Mouse (Mus musculus) inflammation-experienced regulatory T-cells, adult 6 months (primary cell): ENCODE results near the gene Dhx58. TPM values are rescaled to one million over a fixed set of nuclear protein-coding genes. Genes with fewer than 3 reads are reported as not detected.

Source experiments
- polyA plus RNA-seq, 3 experiments: library from polyadenylated mRNA; unstranded; fragments of 100-300 nt; shearing (Covaris generic); gene quantifications; one replicate each; pipeline ENCODE4 v1.2.1; 2017

Dhx58 gene
- polyA plus RNA-seq, 3 experiments from 2014 or later, result 27.4 to 48.6 (median 29.4) TPM

Other genes with a start within 250 kb of the Dhx58 start
- gene Klhl11, start 231.5 kb downstream of the Dhx58 start, polyA plus RNA-seq, result 1 to 10 TPM; 2.2 to 2.4 (median 2.3) TPM
- gene Acly, start 176.3 kb downstream of the Dhx58 start, polyA plus RNA-seq, result 10 to 100 TPM; 72.3 to 78.0 (median 76.2) TPM
- gene Ttc25, start 158.7 kb downstream of the Dhx58 start, polyA plus RNA-seq, result under 1 TPM in 2 of 3 experiments, not detected in 1; 0.15 to 0.21 TPM
- gene Cnp, start 129.4 kb downstream of the Dhx58 start, polyA plus RNA-seq, result 100 to 1,000 TPM; 159 to 192 (median 165) TPM
- gene Nkiras2, start 85.0 kb downstream of the Dhx58 start, polyA plus RNA-seq, result 10 to 100 TPM; 24.1 to 32.6 (median 27.2) TPM
- 100 to 1,000 TPM; 283 to 389 (median 360) TPM for gene Dnajc7, start 84.1 kb downstream of the Dhx58 start, polyA plus RNA-seq
- gene Zfp385c, start 11.8 kb downstream of the Dhx58 start, polyA plus RNA-seq, result not detected
- 10 to 100 TPM in 2 of 3 experiments, 1 to 10 TPM in 1; 7.0 to 12.4 (median 12.4) TPM for gene Kat2a, start 8.2 kb upstream of the Dhx58 start, polyA plus RNA-seq
- gene Hspb9, start 9.6 kb upstream of the Dhx58 start, polyA plus RNA-seq, result 1 to 10 TPM in 1 of 3 experiments, not detected in 2; 1.1 TPM
- 10 to 100 TPM; 24.7 to 54.7 (median 48.7) TPM for gene Rab5c, start 33.9 kb upstream of the Dhx58 start, polyA plus RNA-seq
- under 1 TPM in 1 of 3 experiments, not detected in 2; 0.47 TPM for gene Kcnh4, start 55.7 kb upstream of the Dhx58 start, polyA plus RNA-seq
- gene Hcrt, start 58.7 kb upstream of the Dhx58 start, polyA plus RNA-seq, result not detected
- 1 to 10 TPM; 1.7 to 2.6 (median 2.1) TPM for gene Ghdc, start 66.7 kb upstream of the Dhx58 start, polyA plus RNA-seq
- 10 to 100 TPM; 25.2 to 40.4 (median 33.7) TPM for gene Stat5b, start 146.5 kb upstream of the Dhx58 start, polyA plus RNA-seq
- 10 to 100 TPM; 31.2 to 34.1 (median 31.3) TPM for gene Stat5a, start 155.1 kb upstream of the Dhx58 start, polyA plus RNA-seq
- gene Stat3, start 235.3 kb upstream of the Dhx58 start, polyA plus RNA-seq, result 100 to 1,000 TPM in 1 of 3 experiments, 10 to 100 TPM in 2; 79.3 to 111 (median 99.2) TPM